Mouse (Mus musculus) liver, postnatal 0 days (tissue): Measurements from ENCODE around the gene Prune1.

ENCODE experiments used
- CTCF ChIP-seq: sonication (generic); IDR thresholded peaks from 2 replicates; pipeline ENCODE4 v1.5.1; 2016; ENCODE audit warnings: antibody characterized with exemption, low read depth
- EP300 ChIP-seq: IDR thresholded peaks from 2 replicates; pipeline ENCODE4 v1.6.1; 2016; ENCODE audit warnings: antibody characterized with exemption, low read depth, mild to moderate bottlenecking

- no peak for TF ChIP-seq CTCF
- TF ChIP-seq EP300, result peak; percentile 53; the same call in 1 of the 2 replicates
These were observed 36.7 kb upstream of the Prune1 start for GRCm38 (mm10) chr3:95318548-95318947.
